Mouse (Mus musculus) forebrain, embryonic 12.5 days (tissue): ENCODE data around the gene Clec4b2. TPM values are rescaled to one million over a fixed set of nuclear protein-coding genes. Genes with fewer than 3 reads are reported as not detected.
"Not testable (repeated sequence)": the region's sequence is repeated elsewhere in the genome, so short reads cannot be mapped to it uniquely, and the experiment has no call there.

ENCODE experiments used
- ATAC-seq: fragments of 200-750 bp; cut with Nextera tagmentation; 2 replicates; pipeline ENCODE4 v1.8.0; 2017; ENCODE audit warnings: moderate TSS enrichment; ENCODE audit not compliant: low FRiP score
- H3K27ac ChIP-seq: fragments of 300-500 bp; sonication (generic); 2 replicates; pipeline ENCODE4 v1.5.1; 2016; ENCODE audit warnings: mild to moderate bottlenecking
- H3K27me3 ChIP-seq: fragments of 300-500 bp; sonication (generic); 2 replicates; pipeline ENCODE4 v1.6.1; 2016; ENCODE audit warnings: mild to moderate bottlenecking
- H3K36me3 ChIP-seq: fragments of 300-500 bp; sonication (generic); replicated peaks from 2 replicates; pipeline ENCODE4 v1.6.1; 2016; ENCODE audit warnings: mild to moderate bottlenecking
- H3K4me1 ChIP-seq: fragments of 300-500 bp; sonication (generic); 2 replicates; pipeline ENCODE4 v1.6.1; 2016
- H3K4me2 ChIP-seq: fragments of 300-500 bp; sonication (generic); 2 replicates; pipeline ENCODE4 v1.6.1; 2016; ENCODE audit warnings: mild to moderate bottlenecking, moderate library complexity
- H3K4me3 ChIP-seq: fragments of 300-500 bp; sonication (generic); replicated peaks from 2 replicates; pipeline ENCODE4 v1.5.1; 2016; ENCODE audit warnings: mild to moderate bottlenecking
- H3K9ac ChIP-seq: fragments of 300-500 bp; sonication (generic); 2 replicates; pipeline ENCODE4 v1.6.1; 2016; ENCODE audit warnings: mild to moderate bottlenecking
- H3K9me3 ChIP-seq: fragments of 300-500 bp; sonication (generic); 2 replicates; pipeline ENCODE4 v1.6.1; 2016
- WGBS: fragments of 180-500 bp; shearing (Covaris S2); methylation state at CpG from one replicate; pipeline ENCODE4 v1.1.7; 2016; 5-methylcytosine and 5-hydroxymethylcytosine counted together
- polyA plus RNA-seq: library from polyadenylated mRNA; unstranded; fragments of >200 nt; fragmentation: Nextera tagmentation; extraction: Ambion mirVana; gene quantifications from 2 replicates; pipeline ENCODE4 v1.2.1, GENCODE M21; 2016

Clec4b2 gene
- polyA plus RNA-seq = not detected in 2 replicates

GRCm38 (mm10) chr6:123172593-123172992 lies at the start of gene Clec4b2:
Gene Clec4b2 (plus strand): TSS chr6:123172893.
- Histone ChIP-seq H3K27me3 (no peaks in the 10 kb centered on the region), H3K9ac (no peak within 1 kb of the TSS), H3K36me3 (no peaks in the 10 kb centered on the region), H3K4me3 (no peak within 1 kb of the TSS), H3K9me3 (no peaks in the 10 kb centered on the region), H3K4me1 (no peaks in the 10 kb centered on the region), H3K4me2 (no peak within 1 kb of the TSS), H3K27ac (no peak within 1 kb of the TSS)
- no peak for ATAC-seq
- WGBS = 89% methylated on average over 4 of the region's 4 CpGs

- Histone ChIP-seq H3K27ac (no peak overlapping the region), H3K4me1 (no peaks in the 10 kb centered on the region), H3K4me3 (no peak overlapping the region), H3K9me3 (0 out of 2 replicates have a peak, but pooled peaks cover under 1% of the 10 kb centered on the region), H3K27me3 (no peaks in the 10 kb centered on the region), H3K4me2 (no peak overlapping the region), H3K36me3 (no peaks in the 10 kb centered on the region), H3K9ac (no peak overlapping the region)
- WGBS = 74% methylated on average over 3 of the region's 3 CpGs
- no peak for ATAC-seq
These were observed 49.5 kb upstream of the Clec4b2 start for GRCm38 (mm10) chr6:123123195-123123594.

- Histone ChIP-seq H3K27me3 (no peaks in the 10 kb centered on the region), H3K9ac (no peak overlapping the region), H3K4me1 (no peaks in the 10 kb centered on the region), H3K27ac (no peak overlapping the region), H3K4me2 (no peak overlapping the region), H3K9me3 (no peaks in the 10 kb centered on the region), H3K36me3 (no peaks in the 10 kb centered on the region), H3K4me3 (no peak overlapping the region)
- 68% methylated on average over 1 of the region's 1 CpGs for WGBS
- no peak for ATAC-seq
These were observed 45.5 kb upstream of the Clec4b2 start for GRCm38 (mm10) chr6:123127173-123127572.

GRCm38 (mm10) chr6:123137766-123138526 lies 34.7 kb upstream of the Clec4b2 start:
- H3K9ac ChIP-seq, ATAC-seq: not testable (repeated sequence)
- 75% methylated on average over 29 of the region's 29 CpGs for WGBS

DNA sequence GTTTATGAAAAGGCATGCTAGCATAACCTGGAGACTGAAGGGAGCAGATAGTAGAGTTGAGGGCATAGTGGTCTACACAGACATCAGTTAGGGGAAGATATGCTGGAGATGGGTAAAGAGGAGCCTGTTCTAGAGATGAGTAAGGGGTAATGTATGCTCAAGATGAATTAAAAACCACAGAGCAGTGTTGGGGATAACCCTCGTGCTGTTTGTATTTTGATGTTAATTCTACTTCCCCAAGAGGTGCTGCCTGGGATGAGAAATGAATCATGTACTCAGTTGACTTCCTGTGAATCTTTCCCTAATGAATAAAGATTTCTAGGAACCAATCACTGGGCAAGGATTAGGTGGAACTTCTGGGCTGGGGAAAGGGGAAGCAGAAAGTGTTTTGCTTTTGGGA lies 2.6 kb upstream of the Clec4b2 start:
- Histone ChIP-seq H3K27me3 (no peaks in the 10 kb centered on the region), H3K4me2 (no peak overlapping the region), H3K9me3 (no peaks in the 10 kb centered on the region), H3K4me1 (no peaks in the 10 kb centered on the region), H3K27ac (no peak overlapping the region), H3K36me3 (no peaks in the 10 kb centered on the region), H3K4me3 (no peak overlapping the region), H3K9ac (no peak overlapping the region)
- 44% methylated on average over 1 of the region's 1 CpGs for WGBS
- no peak for ATAC-seq

More at GRCm38 (mm10) chr6:123137766-123138526, 34.7 kb upstream of the Clec4b2 start:
- H3K27ac ChIP-seq, H3K36me3 ChIP-seq, H3K4me2 ChIP-seq, H3K9me3 ChIP-seq, H3K4me1 ChIP-seq, H3K4me3 ChIP-seq, H3K27me3 ChIP-seq: not testable (repeated sequence)

GRCm38 (mm10) chr6:123171040-123171439 lies 1.7 kb upstream of the Clec4b2 start:
- Histone ChIP-seq H3K36me3 (no peaks in the 10 kb centered on the region), H3K4me1 (no peaks in the 10 kb centered on the region)
- ATAC-seq = no peak

GRCm38 (mm10) chr6:123175549-123175948 lies 2.9 kb downstream of the Clec4b2 start:
- Histone ChIP-seq H3K4me2 (no peak overlapping the region), H3K27ac (no peak overlapping the region), H3K9ac (no peak overlapping the region), H3K4me3 (no peak overlapping the region), H3K4me1 (no peaks in the 10 kb centered on the region), H3K9me3 (no peaks in the 10 kb centered on the region), H3K27me3 (no peaks in the 10 kb centered on the region), H3K36me3 (no peaks in the 10 kb centered on the region)
- 92% methylated on average over 1 of the region's 1 CpGs for WGBS
- ATAC-seq = no peak

More at GRCm38 (mm10) chr6:123171040-123171439, 1.7 kb upstream of the Clec4b2 start:
- Histone ChIP-seq H3K4me2 (no peak overlapping the region), H3K4me3 (no peak overlapping the region), H3K9me3 (no peaks in the 10 kb centered on the region), H3K27me3 (no peaks in the 10 kb centered on the region), H3K27ac (no peak overlapping the region), H3K9ac (no peak overlapping the region)

GRCm38 (mm10) chr6:123184862-123185261 lies 12.2 kb downstream of the Clec4b2 start:
- H3K36me3 ChIP-seq, H3K4me1 ChIP-seq, H3K9ac ChIP-seq, H3K27ac ChIP-seq, H3K27me3 ChIP-seq, H3K4me2 ChIP-seq, H3K4me3 ChIP-seq, H3K9me3 ChIP-seq, ATAC-seq: not testable (repeated sequence)
- WGBS = 70% methylated on average over 2 of the region's 2 CpGs

GRCm38 (mm10) chr6:123207187-123208076 lies 34.7 kb downstream of the Clec4b2 start:
- Histone ChIP-seq H3K9me3 (no peaks in the 10 kb centered on the region), H3K4me3 (no peak overlapping the region), H3K36me3 (no peaks in the 10 kb centered on the region), H3K27ac (no peak overlapping the region), H3K9ac (no peak overlapping the region), H3K4me2 (no peak overlapping the region), H3K4me1 (no peaks in the 10 kb centered on the region), H3K27me3 (no peaks in the 10 kb centered on the region)
- WGBS = 87% methylated on average over 1 of the region's 1 CpGs
- ATAC-seq = no peak

GRCm38 (mm10) chr6:123208077-123208439 lies 35.4 kb downstream of the Clec4b2 start:
- not testable (repeated sequence) for H3K4me2 ChIP-seq, H3K4me3 ChIP-seq, H3K4me1 ChIP-seq, ATAC-seq, H3K36me3 ChIP-seq, H3K27ac ChIP-seq, H3K27me3 ChIP-seq, H3K9me3 ChIP-seq, H3K9ac ChIP-seq

DNA sequence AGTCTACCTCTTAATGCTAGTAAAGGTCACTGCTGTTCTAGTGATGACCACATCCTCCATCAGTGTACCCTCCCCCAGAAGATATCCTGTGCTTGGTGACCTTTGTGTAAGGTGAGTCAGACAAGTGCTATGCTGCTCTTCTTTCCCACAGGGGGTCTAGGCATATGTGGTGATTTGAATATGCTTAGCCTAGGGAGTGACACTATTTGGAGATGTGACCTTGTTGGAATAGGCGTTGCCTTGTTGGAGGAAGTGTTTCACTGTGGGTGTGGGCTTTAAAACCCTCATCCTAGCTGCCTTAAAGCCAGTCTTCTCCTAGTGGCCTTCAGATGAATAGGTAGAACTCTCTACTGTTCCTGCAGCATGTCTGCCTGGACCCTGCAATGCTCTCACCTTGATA lies 39.0 kb downstream of the Clec4b2 start:
- WGBS = 67% methylated on average over 1 of the region's 1 CpGs
- ATAC-seq = no peak

GRCm38 (mm10) chr6:123227519-123228166 lies 55.0 kb downstream of the Clec4b2 start:
- Histone ChIP-seq H3K36me3 (no peaks in the 10 kb centered on the region), H3K4me2 (no peak overlapping the region), H3K4me3 (no peak overlapping the region), H3K4me1 (no peaks in the 10 kb centered on the region), H3K9ac (no peak overlapping the region), H3K9me3 (no peaks in the 10 kb centered on the region), H3K27ac (no peak overlapping the region), H3K27me3 (no peaks in the 10 kb centered on the region)
- no peak for ATAC-seq
- WGBS = 72% methylated on average over 2 of the region's 2 CpGs

More for the DNA sequence above, 39.0 kb downstream of the Clec4b2 start:
- Histone ChIP-seq H3K9ac (no peak overlapping the region), H3K4me1 (no peaks in the 10 kb centered on the region), H3K27me3 (no peaks in the 10 kb centered on the region), H3K27ac (no peak overlapping the region), H3K36me3 (no peaks in the 10 kb centered on the region), H3K4me3 (no peak overlapping the region), H3K4me2 (no peak overlapping the region), H3K9me3 (no peaks in the 10 kb centered on the region)
